Mouse (Mus musculus) kidney, postnatal 4 days (tissue): ENCODE data around the gene Gnat2.
A peak's percentile ranks its signal among the peaks of the same experiment; 100 is the strongest.

Experiments
- DNase-seq, 2 experiments: peaks; one replicate each; pipeline ENCODE4 v3.0.0; 2021; ENCODE audit warnings: mixed read lengths in 2 of 2

Gnat2 gene

GRCm38 (mm10) chr3:108121101-108121500 is 28.5 kb downstream of the Gnat2 start:
- no peak for DNase-seq

- DNase-seq: no peak
These were observed 30.7 kb downstream of the Gnat2 start for GRCm38 (mm10) chr3:108123242-108123641.

- no peak for DNase-seq
These were observed 31.5 kb downstream of the Gnat2 start for GRCm38 (mm10) chr3:108124131-108124530.

- DNase-seq: no peak
These were observed 33.7 kb downstream of the Gnat2 start for GRCm38 (mm10) chr3:108126327-108126726.

- DNase-seq: no peak
These were observed 35.9 kb downstream of the Gnat2 start for GRCm38 (mm10) chr3:108128520-108128919.

GRCm38 (mm10) chr3:108129367-108129766 is 36.8 kb downstream of the Gnat2 start:
- no peak for DNase-seq

- no peak for DNase-seq
These were observed 37.2 kb downstream of the Gnat2 start for GRCm38 (mm10) chr3:108129804-108130203.

- DNase-seq: no peak
These were observed 38.6 kb downstream of the Gnat2 start for GRCm38 (mm10) chr3:108131216-108131615.

- DNase-seq: no peak
These were observed 39.2 kb downstream of the Gnat2 start for GRCm38 (mm10) chr3:108131821-108132220.

- no peak for DNase-seq
These were observed 39.9 kb downstream of the Gnat2 start for GRCm38 (mm10) chr3:108132484-108132883.

GRCm38 (mm10) chr3:108134701-108135100 is 42.1 kb downstream of the Gnat2 start:
- DNase-seq: no peak

- DNase-seq: no peak
These were observed 46.5 kb downstream of the Gnat2 start for GRCm38 (mm10) chr3:108139113-108139512.

GRCm38 (mm10) chr3:108140786-108141185 is 48.2 kb downstream of the Gnat2 start:
- no peak for DNase-seq

GRCm38 (mm10) chr3:108145534-108146445 is 53.2 kb downstream of the Gnat2 start, which contains the start of gene Gnai3:
TSS of gene Gnai3 (minus strand) at chr3:108146146.
- peak; percentile 92 to 95 for DNase-seq

- no peak for DNase-seq
These were observed 54.1 kb downstream of the Gnat2 start for GRCm38 (mm10) chr3:108146671-108147070.

- DNase-seq: peak; percentile 95 to 96
These were observed 55.0 kb downstream of the Gnat2 start for GRCm38 (mm10) chr3:108147386-108148235.
